Mouse (Mus musculus) lung, postnatal 0 days (tissue): ENCODE data around the gene A3galt2. TPM values are rescaled to one million over a fixed set of nuclear protein-coding genes. Genes with fewer than 3 reads are reported as not detected.

Experiments used
- ATAC-seq: fragments of 200-750 bp; cut with Nextera tagmentation; 2 replicates; pipeline ENCODE4 v1.8.0; 2017; ENCODE audit warnings: moderate library complexity
- DNase-seq: peaks from one replicate; pipeline ENCODE4 v3.0.0-alpha.2; 2016; ENCODE audit warnings: low spot score
- H3K27ac ChIP-seq: fragments of 300-500 bp; sonication (generic); 2 replicates; pipeline ENCODE4 v1.5.1; 2014; ENCODE audit warnings: antibody characterized with exemption, mild to moderate bottlenecking, low read length, mixed read lengths
- H3K27me3 ChIP-seq: fragments of 300-500 bp; sonication (generic); replicated peaks from 2 replicates; pipeline ENCODE4 v1.6.1; 2014; ENCODE audit warnings: low read length, mixed read lengths; ENCODE audit not compliant: insufficient read depth
- H3K36me3 ChIP-seq: fragments of 300-500 bp; sonication (generic); 2 replicates; pipeline ENCODE4 v1.6.1; 2014; ENCODE audit warnings: low read length, mixed read lengths; ENCODE audit not compliant: insufficient read depth
- H3K4me1 ChIP-seq: fragments of 300-500 bp; sonication (generic); 2 replicates; pipeline ENCODE4 v1.6.1; 2014; ENCODE audit warnings: antibody characterized with exemption, low read depth, low read length, mixed read lengths; ENCODE audit not compliant: insufficient read depth
- H3K4me2 ChIP-seq: fragments of 300-500 bp; sonication (generic); replicated peaks from 2 replicates; pipeline ENCODE4 v1.6.1; 2014; ENCODE audit warnings: low read depth, mild to moderate bottlenecking, low read length, moderate library complexity, mixed read lengths
- H3K4me3 ChIP-seq: fragments of 300-500 bp; sonication (generic); 2 replicates; pipeline ENCODE4 v1.5.1; 2014; ENCODE audit warnings: low read depth, low read length
- H3K9ac ChIP-seq: fragments of 300-500 bp; sonication (generic); replicated peaks from 2 replicates; pipeline ENCODE4 v1.6.1; 2014; ENCODE audit warnings: low read depth, mild to moderate bottlenecking
- H3K9me3 ChIP-seq: fragments of 300-500 bp; sonication (generic); 2 replicates; pipeline ENCODE4 v1.6.1; 2016; ENCODE audit warnings: low read length, mixed read lengths
- CTCF ChIP-seq: IDR thresholded peaks from 2 replicates; pipeline ENCODE4 v1.5.1; 2016; ENCODE audit warnings: antibody characterized with exemption, mild to moderate bottlenecking
- EP300 ChIP-seq: IDR thresholded peaks from 2 replicates; pipeline ENCODE4 v1.6.1; 2016; ENCODE audit warnings: antibody characterized with exemption, mild to moderate bottlenecking, control low read depth
- WGBS: fragments of 180-500 bp; shearing (Covaris S2); extraction: QIAGEN DNeasy Blood & Tissue Kit; methylation state at CpG from one replicate; pipeline ENCODE4 v1.1.7; 2014; 5-methylcytosine and 5-hydroxymethylcytosine counted together
- polyA plus RNA-seq: library from polyadenylated mRNA; unstranded; fragments of >200 nt; fragmentation: Nextera tagmentation; extraction: Ambion mirVana; gene quantifications from 2 replicates; pipeline ENCODE4 v1.2.1, GENCODE M21; 2015

The A3galt2 gene
- polyA plus RNA-seq, 1 experiment from 2014 or later, result 0.04 TPM

DNA sequence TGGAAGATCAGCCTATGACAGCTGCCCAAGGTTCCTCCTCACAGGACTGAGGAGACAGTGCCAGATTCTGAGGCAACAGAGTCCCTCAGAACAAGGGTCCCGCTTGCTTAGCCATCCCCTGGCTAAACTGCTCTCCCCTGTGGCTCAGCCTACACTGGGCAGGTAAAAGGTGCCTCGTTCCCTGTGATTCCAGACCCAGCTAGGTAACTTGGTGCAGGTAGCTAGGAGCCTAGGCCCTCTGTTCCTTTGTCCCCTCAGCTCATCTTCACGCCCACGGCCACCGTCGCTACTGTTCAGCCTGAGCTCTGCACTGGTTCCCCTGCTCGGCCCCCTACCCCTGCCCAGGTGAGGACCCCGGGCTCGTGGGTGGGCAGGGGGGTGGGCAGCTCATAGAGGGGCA, 44.4 kb upstream of the A3galt2 start:
- H3K27me3 ChIP-seq, result no peaks in the 10 kb centered on the region
- ATAC-seq, result no peak; the same call in 1 of the 2 replicates
- H3K27ac ChIP-seq, result no peak overlapping the region
- peaks cover 17% of the 10 kb centered on the region for H3K4me1 ChIP-seq
- no peak for DNase-seq
- no peak overlapping the region for H3K4me2 ChIP-seq
- TF ChIP-seq EP300 (no peak), CTCF (no peak)
- no peaks in the 10 kb centered on the region for H3K9me3 ChIP-seq
- no peak overlapping the region for H3K4me3 ChIP-seq
- 0 out of 2 replicates have a peak, but pooled peaks cover 4% of the 10 kb centered on the region for H3K36me3 ChIP-seq
- WGBS, result 82% methylated on average over 9 of the region's 9 CpGs
- H3K9ac ChIP-seq, result no peak overlapping the region

DNA sequence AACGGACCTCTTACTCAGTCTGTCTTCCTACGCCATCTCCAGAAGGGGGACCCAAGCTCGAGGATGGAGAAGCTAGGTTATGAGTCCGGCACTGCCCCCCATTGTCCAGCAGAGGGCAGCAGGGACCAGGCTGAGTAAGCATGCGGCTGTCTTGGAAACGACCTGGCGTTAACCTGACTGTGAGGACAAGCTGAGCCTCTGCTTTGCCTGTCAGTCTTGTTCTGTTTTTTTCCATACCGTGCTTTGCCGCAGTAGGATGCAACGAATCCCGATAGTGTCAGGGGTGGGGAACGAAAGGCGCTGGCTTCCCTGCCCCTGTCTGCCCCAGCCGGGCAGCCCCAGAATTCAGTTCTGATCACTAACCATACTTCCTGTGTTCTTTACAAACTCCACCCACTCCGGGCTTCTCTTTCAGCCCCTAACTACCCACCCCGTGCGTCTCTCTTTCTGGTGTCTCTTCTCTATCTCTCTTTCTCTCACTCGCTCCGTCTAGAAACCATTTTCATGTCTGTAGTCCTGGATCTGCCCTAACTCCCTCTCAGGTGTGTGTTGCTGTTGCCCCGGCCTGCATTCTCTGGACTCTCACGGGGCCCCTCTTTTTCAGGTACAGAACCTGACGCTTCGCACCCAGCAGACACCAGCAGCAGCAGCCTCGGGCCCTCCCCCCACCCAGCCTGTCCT, 43.6 kb upstream of the A3galt2 start:
- peak; percentile 96 for DNase-seq
- Histone ChIP-seq H3K9ac (0 out of 2 replicates have a peak overlapping the region, but pooled peaks have one; percentile 19), H3K9me3 (no peaks in the 10 kb centered on the region), H3K27ac (no peak overlapping the region), H3K4me2 (peak overlapping the region; percentile 53), H3K36me3 (0 out of 2 replicates have a peak, but pooled peaks cover 4% of the 10 kb centered on the region), H3K4me1 (peaks cover 24% of the 10 kb centered on the region), H3K27me3 (no peaks in the 10 kb centered on the region), H3K4me3 (peak overlapping the region; percentile 15)
- TF ChIP-seq EP300 (no peak), CTCF (peak; percentile 100)
- WGBS, result 9% methylated on average over 24 of the region's 24 CpGs
- ATAC-seq, result peak; percentile 68

DNA sequence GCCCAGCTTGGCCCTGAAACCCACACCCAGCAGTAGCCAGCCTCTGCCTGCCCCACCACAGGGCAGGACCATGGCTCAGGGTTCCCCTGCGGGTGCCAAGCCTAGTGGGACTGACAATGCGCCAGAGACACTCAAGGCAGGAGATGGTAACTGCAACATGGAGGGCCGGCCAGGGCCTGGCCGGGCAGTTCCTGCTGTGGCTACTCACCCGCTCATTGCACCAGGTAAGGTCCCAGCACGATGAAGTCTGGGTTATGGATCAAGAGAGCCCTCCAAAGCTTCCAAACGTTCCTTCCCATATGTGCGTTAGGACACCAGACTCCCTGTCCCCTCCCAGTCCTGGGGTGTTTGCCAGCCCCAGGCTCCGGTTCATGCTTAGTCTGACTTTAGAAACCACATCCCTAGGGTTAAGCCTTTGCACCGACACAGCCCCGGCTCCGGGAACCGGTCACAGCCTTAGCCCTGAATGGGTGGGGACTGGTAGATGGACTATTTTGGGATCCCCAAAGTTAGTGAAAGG, 43.0 kb upstream of the A3galt2 start:
- Histone ChIP-seq H3K4me2 (peak overlapping the region; percentile 53), H3K9me3 (no peaks in the 10 kb centered on the region), H3K4me1 (peaks cover 24% of the 10 kb centered on the region), H3K36me3 (0 out of 2 replicates have a peak, but pooled peaks cover 4% of the 10 kb centered on the region), H3K27ac (no peak overlapping the region), H3K9ac (no peak overlapping the region), H3K4me3 (peak overlapping the region; percentile 15; the same call in 1 of the 2 replicates), H3K27me3 (no peaks in the 10 kb centered on the region)
- TF ChIP-seq CTCF (peak; percentile 16; the same call in 1 of the 2 replicates), EP300 (no peak)
- 55% methylated on average over 13 of the region's 13 CpGs for WGBS
- ATAC-seq (peak; percentile 2; the same call in 1 of the 2 replicates), DNase-seq (no peak)

DNA sequence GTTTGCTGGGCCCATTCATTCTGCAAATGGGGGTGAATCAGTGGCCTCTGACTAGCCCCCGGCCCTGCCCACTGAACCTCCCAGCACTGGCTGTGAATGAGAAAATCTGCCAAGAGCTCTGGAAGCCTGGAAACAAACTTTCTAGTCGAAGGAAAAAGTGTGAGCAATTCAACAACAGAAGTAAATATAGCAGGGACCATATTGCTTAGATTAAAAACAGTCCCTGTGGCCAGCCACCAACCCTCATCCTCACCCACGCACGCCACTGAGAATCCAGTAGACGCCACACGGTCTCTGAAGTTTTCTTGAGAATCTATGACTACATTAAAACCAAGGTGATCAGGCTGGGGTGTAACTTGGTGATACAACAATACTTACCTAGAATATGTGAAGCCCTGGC, 42.2 kb upstream of the A3galt2 start:
- Histone ChIP-seq H3K4me1 (peaks cover 24% of the 10 kb centered on the region), H3K9ac (no peak overlapping the region), H3K4me3 (no peak overlapping the region), H3K27ac (no peak overlapping the region), H3K9me3 (no peaks in the 10 kb centered on the region), H3K36me3 (0 out of 2 replicates have a peak, but pooled peaks cover 4% of the 10 kb centered on the region), H3K4me2 (no peak overlapping the region), H3K27me3 (no peaks in the 10 kb centered on the region)
- ATAC-seq, result no peak
- WGBS, result 82% methylated on average over 6 of the region's 6 CpGs
- TF ChIP-seq EP300 (no peak), CTCF (no peak)
- DNase-seq, result no peak

DNA sequence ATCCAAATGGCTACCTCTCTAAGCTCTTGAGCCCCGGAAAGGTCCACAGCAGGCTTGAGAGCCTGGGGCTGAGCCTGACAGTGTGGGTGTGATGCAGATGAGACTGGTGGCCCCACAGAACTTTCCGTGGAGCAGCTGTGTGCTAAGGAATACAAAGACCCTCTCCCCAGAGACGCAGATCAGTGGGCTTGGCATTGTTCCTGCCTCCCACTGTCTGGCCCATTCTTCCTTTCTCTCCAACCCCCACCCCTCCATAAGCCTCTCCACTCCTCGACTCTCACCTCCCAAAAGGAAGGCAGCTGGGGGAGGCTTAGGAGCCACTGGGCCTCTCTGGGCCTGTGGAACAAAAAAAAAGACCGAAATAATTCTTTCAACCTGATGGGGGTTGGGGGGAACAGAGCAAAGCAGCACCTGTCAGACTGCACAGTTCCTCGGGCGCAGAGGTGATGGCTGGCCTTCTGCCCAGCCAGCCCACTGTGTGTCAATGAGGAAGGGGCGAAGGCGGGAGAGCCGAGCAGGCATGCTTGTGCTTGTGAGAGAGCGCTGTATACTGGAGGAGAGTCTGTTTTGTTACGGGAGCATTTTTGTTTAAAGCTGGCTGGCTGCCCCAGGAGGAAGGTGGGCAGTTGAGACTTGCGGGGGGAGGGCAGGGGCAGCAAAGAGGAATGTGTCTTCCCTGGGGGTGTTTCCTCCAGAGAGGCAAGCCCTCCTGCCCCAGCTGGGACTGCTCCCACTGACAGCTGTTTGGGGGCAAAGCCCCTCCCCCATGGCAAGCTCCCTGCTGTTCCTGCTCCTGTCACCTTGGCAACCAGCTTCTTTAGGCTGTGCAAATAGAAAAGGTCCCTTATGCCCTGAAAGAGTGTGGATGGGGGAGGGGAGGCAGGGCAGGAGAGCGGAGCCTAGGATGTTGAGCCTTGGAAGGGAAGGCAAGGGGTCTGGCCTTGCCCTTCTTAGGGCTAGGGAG, 39.6 kb upstream of the A3galt2 start:
- ATAC-seq, result peak; percentile 51
- 17% methylated on average over 14 of the region's 14 CpGs for WGBS

DNA sequence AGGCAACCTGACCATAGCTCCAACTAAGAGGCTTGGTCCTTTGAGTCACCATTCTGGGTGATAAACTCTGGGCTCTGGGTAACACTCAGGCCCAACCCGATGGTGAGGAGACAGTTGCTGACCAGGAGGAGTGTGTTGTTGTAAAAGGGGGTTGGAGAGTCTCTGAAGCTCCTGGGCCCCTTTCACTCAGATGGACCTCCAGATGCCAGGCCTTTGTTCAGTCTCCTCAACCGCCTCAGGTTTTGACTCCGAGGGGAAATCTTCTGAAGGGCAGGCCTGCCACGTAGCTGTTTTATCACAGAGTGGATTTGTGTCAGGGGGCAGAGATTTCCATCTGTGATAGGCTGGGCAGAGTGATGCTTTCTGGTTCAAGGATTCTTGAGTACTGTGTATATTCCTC, 38.9 kb upstream of the A3galt2 start:
- Histone ChIP-seq H3K9me3 (no peaks in the 10 kb centered on the region), H3K36me3 (no peaks in the 10 kb centered on the region), H3K9ac (no peak overlapping the region), H3K27me3 (no peaks in the 10 kb centered on the region), H3K27ac (no peak overlapping the region), H3K4me3 (no peak overlapping the region), H3K4me2 (no peak overlapping the region), H3K4me1 (peaks cover 30% of the 10 kb centered on the region)
- no peak for TF ChIP-seq CTCF
- no peak for TF ChIP-seq EP300
- no peak for ATAC-seq
- WGBS, result 39% methylated on average over 4 of the region's 4 CpGs
- no peak for DNase-seq

More for the DNA sequence above, 39.6 kb upstream of the A3galt2 start:
- peak; percentile 82 for DNase-seq
- Histone ChIP-seq H3K4me2 (no peak overlapping the region), H3K4me1 (peaks cover 30% of the 10 kb centered on the region), H3K27ac (0 out of 2 replicates have a peak overlapping the region, but pooled peaks have one; percentile 14), H3K9me3 (no peaks in the 10 kb centered on the region), H3K27me3 (no peaks in the 10 kb centered on the region), H3K9ac (no peak overlapping the region), H3K36me3 (no peaks in the 10 kb centered on the region), H3K4me3 (no peak overlapping the region)
- TF ChIP-seq CTCF (no peak), EP300 (no peak)
